Mouse (Mus musculus): Measurements from ENCODE around the gene Slc45a3.

Gene Slc45a3

DNA sequence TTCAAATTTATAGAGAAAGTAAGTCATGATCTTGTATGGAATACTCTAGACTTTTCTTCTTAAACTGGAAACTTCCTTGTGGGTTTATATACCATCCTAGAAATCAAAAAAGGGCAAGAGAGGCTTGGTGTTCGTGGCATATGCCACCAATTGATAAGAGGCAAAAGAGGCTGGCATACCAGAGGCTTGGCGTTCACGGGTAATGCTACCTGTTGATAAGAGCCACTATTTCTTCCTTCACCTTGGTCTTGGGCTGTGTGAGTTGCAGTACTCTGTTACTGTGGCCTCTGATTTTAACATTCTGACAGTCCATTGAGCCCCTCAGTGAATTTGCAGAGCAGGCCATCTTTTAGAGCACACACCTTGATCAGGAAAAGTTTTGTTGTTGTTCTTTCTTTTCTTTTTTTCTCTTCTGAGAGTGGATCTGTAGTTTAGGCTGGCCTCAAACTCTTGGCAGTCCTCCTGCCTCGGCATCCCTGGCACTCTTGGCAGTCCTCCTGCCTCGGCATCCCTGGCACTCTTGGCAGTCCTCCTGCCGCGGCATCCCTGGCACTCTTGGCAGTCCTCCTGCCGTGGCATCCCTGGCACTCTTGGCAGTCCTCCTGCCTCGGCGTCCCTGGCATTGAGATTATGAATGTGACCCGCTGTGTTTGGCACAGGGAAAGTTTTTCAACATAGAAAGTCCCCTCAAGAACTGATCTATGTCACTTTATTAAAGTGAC lies 64.3 kb downstream of the Slc45a3 start:
- DNase-seq (ENCODE audit: low read depth, low spot score) = no peak

DNA sequence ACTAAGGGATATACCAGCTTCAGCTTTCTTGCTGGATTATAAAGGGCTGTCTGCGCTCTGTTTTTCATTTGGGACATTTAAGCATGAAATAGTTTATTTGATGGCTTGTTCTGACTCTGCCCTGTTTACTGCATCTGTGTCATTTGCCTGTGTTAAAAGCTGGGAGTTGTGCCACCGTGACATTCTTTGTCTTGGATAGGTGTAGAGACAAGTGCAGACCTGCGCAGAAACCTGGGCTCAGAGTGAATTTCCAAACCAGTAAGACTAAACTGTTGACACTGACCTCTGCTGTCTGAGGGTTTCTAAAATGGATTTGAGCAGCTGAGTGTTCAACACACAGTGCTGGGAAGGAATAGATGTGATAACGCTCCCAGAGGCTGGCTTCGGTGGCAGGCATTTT lies 65.2 kb downstream of the Slc45a3 start:
- no peak for DNase-seq (ENCODE audit: low read depth, low spot score)

GRCm38 (mm10) chr1:132028413-132028812 lies 65.6 kb downstream of the Slc45a3 start:
- DNase-seq (ENCODE audit: low read depth, low spot score) = no peak

DNA sequence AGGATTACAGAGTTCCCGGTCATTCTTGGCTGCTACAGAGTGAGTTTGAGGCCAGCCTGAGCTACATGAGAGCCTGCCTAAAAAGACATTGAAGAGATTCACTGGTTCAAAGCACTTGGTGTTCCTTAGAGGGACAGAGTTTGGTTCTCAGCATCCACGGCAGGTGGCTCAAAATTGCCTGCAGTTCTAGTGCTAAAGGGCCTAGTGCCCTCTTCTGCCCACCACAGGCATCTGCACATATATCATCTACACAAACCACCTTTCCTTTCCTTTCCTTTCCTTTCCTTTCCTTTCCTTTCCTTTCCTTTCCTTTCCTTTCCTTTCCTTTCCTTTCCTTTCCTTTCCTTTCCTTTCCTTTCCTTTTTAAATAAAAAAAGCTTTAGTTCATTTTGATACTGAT lies 67.8 kb downstream of the Slc45a3 start:
- peak; percentile 13 for DNase-seq (ENCODE audit: low read depth, low spot score)

DNA sequence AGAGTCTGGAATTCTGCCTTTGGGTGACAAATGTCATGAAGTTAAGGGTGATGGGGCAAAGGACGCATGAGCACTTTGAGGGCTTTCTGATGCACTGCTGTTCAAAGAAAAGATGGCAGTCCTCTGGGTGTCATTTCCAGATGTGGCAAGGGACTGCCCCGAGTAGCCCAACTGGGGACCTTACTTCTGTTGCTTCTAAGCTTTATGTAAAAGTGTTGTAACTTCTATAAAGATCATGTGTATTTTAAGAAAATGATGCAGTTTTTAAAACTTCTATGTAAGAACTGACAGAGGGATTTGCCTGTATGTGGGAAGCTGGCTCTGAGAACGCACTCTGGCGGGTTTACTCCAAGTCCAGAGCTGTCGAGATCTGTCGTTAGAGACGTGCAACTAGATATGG lies 69.4 kb downstream of the Slc45a3 start:
- DNase-seq (ENCODE audit: low read depth, low spot score) = no peak

All from 3T3-L1 (cell line).